Mouse (Mus musculus) urinary bladder, postnatal 14 days (tissue): ENCODE results near the gene Cldnd1.
A peak's percentile ranks its signal among the peaks of the same experiment; 100 is the strongest.

Experiments used
- DNase-seq: peaks from one replicate; pipeline ENCODE4 v3.0.0; 2021; ENCODE audit warnings: low spot score

Gene Cldnd1

DNA sequence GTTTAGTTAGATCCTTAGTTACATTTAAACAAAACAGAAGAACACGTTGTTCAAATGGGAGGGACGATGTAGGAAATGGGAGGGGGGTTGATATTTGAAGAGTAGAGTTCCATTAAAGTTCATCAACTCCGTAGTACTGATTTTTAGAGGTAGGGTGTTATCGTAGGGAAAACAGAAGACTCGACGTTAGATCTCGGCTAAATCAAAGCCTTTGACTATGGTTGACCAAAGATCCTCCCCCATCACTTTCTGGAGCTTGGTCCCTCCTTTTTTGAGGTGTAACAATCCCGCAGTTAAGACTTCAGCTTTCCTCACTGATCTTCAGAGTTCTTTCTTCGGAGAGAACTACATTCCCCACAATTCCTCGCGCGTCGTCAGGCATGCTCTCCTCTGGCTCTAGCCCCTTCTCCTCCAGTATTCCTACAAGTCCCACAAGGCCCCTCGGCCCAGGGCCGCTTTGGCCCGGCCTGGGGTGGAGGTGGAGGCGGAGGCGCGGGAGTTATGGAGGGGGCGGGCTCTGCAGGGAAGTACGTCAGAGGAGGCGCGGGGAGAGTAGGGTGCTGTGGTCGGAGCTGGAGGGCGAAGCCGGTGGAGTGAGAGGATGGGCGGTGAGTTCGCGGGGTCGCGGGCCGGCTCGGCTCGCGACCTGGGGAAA lies at the start of gene Cldnd1:
Gene Cldnd1, plus strand, starts transcription at position 434 of the 655 bp plus-strand sequence.
- DNase-seq: peak; percentile 96

DNA sequence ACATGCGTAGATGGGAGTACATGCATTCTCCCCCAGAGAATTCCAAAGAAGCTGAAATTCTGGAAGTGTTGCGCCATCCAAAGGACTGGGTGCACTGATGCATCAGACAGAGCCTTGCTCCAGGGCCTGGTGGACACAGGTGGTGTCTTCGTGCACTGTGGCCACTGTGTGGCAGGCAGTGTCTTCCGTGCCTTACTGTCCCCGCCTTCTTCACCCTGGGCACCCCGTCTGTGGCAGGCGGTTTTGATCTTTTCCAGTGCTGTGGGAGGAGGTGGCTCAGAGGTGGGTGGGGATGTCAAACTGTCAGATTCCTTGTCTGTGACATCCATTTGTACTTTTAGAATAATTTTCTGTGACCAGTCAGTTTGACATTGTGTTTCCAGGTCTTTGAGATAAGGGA lies 49.0 kb upstream of the Cldnd1 start:
- DNase-seq: no peak

DNA sequence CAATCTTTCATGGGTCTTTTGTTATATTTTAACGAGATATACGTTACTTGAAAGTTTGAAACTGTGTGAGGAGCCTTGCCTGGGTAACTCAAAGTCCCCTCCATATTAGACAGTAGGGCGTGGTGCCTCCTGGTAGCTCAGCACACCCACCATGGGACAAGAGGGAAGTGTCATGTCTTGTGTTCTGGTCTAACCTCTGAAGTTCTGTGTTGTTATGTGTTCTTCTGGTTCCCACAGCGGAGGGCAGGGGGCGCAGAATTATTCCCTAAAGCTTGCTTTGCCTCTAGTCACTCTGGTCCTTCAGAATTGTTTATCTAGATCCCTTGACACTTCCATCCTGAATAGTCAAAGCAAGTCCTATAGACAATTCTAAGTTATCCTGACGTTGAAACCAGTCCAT lies 45.7 kb upstream of the Cldnd1 start:
- no peak for DNase-seq

DNA sequence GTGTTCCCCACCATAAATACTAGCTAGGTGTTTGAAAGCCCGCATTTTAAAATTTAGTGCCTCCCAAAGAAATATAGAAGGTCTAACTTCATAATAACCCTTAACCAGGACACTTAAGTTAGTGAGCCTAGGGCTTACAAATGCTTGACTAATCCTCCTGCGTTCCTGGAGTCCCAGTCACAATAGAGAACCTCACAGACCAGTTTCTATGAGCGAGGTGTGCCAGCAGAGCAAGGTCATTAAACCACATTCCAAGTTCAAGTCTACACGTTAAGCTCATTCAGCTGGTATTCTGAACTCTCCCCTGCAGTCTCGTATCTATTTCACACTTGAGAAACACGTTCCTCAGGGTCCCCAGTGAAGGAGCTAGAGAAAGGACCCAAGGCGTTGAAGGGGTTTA lies 44.8 kb upstream of the Cldnd1 start:
- DNase-seq: peak; percentile 16

DNA sequence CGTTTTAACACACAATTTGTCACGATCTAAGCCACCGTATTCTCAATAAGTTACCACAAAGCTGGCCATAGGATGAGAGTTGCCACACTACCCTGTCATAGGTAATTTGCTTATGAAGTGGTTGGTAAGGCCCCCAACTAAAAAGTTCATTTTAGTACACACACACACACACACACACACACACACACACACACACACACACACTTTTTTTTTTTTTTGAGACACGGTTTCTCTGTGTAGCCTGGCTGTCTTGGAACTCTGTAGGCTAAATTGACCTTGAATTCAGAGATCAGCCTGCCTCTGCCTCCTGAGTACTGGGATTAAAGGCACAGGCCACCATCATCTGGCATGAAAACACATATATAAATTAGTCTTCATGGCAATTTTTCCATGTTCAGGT lies 43.8 kb upstream of the Cldnd1 start:
- DNase-seq: no peak

DNA sequence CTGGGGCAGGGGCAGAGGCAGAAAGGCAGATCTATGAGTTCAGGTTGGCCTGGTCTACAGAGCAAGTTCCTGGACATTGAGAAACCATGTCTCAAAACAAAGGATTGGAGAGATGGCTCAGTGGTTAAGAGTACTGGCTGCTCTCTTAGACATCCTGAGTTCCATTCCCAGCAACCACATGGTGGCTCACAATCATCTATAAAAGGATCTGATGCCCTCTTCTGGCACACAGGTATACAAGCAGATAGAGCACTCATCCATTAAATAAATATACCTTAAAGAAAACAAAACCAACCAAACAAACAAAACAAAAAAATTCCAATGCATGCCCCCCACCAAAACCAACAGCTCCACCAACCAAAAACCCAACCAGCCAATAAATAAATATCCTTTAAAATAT lies 43.2 kb upstream of the Cldnd1 start:
- DNase-seq: no peak

DNA sequence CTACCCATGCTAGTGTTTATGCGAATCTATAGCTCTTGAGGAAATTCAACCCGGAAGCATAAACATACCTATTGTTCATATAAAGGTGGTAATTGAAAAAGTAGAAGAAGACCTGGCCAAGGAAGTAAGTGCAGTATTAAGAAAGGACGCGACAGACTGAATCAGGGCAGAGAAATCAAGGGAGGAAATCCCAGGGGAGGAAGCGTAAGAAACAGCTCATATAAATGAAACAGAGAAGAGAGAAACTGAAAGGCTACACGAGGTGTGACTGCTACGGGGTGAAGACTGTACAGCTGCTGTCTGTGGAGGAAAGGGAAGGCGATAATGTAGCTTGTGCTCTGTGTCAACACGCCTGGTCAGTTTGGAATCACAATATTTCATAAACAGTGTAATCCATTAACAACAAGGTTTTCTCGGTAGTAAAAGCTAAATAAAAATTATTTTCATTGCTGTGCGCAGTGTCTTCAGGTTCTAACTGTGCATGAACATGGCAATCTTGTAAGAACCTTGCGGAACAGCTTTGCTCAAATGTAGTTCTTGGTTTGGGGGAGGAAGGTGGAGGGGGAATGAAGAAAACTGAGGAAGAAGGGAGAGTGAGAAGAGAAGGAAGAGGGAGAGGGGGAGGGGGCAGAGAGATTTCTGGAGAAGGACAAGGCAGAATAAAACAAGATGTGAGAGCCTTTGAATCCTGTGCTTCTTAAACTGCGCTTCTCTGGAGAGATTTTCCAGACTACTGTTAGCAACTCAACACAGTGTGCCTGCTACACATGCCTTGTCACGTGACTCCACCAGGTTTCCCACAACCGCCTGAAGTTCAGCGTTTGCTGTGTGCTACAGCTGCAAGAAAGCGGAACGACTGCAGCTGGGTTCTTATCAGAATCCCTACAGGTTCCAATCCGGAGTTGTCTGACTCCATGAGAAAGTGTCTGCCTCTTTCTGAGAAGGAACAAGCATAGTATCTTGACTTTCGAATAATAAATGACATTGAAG lies 41.9 kb upstream of the Cldnd1 start:
- no peak for DNase-seq

DNA sequence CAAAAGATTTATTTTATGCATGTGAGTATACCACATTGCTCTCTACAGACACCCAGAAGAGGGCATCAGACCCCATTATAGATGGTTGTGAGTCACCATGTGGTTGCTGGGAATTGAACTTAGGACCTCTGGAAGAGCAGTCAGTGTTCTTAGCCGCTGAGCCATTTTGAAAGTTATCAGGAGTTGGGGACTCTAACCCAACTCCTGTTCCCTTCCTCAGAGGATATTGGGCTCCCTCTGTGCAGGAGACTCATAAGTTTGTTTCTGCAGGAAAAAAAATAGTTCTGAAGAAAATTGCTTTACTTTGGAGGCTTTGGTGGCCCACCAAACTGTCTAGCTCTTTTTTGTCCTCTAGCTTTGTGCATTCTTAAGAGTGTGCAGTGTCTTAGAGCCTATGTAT lies 39.2 kb upstream of the Cldnd1 start:
- DNase-seq: no peak

DNA sequence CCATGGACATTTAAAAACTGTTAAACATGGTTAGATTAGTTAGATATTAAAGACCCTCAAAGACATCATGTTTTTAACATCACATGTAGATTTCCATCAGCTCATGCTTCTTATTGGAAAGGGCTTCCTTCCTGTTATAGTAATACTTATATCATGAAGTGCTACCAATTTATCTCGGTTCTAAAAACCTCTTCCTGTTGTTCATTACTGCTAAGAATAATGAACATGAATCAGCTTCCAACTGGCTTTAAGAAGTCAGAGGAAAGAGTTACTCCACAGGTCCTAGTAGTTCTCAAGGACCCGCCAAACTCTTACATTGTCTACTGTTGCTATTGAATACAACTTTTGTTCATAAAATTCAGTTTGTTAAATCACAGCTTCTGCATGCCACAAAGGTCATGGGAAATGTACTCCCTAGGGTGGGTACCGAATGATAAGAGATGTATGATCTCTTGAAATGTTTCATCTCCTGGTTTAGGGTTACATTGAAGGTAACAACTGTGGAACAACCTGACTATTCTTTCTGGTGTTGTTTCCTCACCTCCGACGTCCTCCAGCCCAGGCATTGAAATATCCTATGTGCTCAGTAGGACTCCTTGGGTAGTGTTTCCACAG lies 38.0 kb upstream of the Cldnd1 start:
- no peak for DNase-seq

DNA sequence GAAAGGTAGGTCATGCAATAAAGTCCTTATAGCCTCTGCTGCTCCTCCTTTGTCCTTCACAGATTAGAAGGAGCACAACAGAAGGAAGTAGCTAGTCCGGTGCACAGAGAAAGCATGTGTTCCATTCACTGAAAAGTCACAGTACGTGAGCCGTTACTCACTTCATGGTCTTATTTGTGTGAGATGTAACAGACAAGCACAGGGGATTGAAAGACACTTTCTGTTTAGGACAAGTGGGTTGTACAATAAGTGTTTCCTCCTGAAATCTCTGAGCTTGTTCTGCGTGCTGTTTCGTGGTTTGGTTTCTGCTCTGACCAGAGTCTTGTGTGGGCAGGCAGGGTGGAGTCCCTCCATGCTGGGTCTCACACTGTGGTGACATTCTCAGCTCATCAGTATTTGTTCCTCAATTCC lies 37.4 kb upstream of the Cldnd1 start:
- no peak for DNase-seq

DNA sequence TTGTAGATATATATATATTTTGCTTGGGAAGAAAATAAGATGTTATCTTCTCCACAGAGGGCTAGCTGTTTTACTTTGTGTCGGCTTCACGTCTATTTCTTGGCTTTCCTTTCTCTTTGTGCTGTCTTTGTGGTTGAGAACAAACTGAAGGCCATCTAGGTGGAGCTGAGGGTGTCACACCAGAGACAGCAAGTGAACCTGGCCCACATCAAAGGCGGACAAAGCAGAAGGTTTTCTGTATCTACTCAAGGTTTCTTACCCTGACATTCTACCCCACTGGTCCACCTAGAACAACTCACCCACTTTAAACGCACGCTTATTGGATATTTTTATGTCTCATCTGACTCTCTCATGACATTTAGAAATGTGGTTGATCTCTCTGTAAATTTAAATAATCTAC lies 33.6 kb upstream of the Cldnd1 start:
- no peak for DNase-seq

DNA sequence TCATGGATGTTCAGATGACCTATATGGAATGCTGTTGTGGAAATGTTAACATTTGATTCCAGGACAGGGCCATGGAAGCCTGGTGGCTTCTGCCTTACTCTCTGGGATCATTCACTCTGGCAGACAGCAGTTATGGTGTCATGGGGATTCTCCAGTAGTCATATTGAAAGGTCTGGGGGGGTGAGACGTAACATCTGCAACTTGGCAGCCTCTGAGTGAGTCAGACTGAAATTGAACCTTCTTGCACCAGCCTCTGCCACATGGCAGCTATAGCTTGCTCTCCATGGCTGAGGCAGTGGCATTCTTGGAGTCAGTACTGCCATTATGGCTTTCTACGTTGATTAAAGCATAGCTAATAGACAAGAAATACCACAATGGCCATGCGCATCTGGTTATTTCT lies 30.9 kb upstream of the Cldnd1 start:
- no peak for DNase-seq

DNA sequence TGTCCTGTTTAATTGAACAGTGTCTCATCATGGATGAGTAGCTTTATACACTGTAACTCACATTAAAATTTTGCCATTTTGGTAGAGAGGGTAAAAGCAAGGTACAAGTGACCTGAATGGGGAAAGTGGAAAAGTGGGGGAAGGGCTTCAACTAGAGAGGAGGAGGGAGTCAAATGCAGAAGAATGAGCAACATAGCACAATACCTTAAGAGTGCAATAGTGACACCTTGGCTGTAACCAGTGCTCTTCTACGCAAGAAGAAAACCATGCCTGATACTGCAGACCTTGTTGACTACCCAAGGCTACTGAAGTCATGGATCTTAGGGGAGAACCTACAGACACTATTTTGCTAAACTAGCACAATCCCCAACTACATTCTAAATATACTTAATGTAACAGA lies 30.4 kb upstream of the Cldnd1 start:
- no peak for DNase-seq

DNA sequence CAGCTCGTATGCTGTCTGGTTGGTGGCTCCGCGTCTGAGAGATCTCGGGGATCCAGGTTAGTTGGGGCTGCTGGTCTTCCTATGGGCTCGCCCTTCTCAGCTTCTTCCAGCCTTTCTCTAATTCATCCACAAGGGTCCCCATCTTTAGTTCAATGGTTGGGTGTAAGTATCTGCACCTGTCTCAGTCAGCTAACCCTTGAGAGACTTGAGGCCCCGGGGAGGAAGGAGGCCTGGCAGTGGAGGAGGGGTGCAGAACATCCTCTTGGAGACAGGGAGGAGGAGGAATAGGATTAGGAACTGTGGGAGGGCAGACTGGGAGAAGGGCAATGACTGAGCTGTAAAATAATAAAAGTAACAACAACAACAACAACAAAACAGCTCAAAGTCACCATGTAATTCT lies 27.5 kb upstream of the Cldnd1 start:
- DNase-seq: no peak

DNA sequence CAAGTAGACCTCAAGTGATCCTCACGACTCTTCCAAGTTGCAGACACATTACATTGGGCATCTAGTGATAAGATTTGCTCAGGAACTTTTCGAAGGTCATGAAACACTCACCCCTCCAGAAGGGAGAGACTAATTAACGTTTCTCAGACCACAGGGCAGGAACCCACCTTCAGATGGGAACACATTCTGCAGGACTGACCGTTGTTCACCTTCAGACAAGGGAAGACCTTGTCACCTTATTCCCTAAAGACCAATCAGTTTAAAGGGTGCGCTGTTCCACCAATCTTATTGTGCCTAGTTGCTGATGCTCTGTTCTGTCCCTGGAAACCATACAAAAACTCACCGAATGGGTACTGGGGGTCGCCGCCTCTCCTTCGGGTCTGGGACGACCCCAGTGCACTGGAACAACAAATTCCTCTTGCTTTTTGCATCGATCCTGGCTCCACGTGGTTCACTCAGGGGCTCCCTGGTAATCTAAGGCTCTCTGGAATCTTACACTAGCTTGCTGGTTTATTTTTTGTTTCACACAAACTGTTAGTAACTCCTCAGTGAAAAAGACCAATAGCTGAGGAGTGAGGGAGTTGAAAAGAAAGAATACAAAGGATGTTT lies 26.8 kb upstream of the Cldnd1 start:
- DNase-seq: no peak

DNA sequence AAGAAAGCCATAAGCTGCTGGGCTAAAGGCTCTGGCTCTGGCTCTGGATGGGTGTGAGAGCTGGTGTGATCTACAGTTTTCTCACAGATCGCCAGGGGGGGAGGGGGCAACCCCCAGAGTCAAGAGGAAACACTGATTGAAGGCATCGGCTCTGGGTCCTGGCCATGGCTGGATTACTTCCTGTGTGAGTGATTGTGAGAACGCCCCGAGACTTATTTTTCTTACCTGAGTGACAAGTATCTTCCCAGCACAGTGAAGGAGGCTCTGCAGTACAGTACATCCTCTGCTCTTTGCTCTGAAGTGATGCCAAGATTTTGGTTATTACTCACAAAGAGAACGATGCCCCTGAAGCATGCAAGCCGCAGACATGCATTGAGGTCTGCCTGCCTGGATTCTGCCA lies 25.9 kb upstream of the Cldnd1 start:
- no peak for DNase-seq

DNA sequence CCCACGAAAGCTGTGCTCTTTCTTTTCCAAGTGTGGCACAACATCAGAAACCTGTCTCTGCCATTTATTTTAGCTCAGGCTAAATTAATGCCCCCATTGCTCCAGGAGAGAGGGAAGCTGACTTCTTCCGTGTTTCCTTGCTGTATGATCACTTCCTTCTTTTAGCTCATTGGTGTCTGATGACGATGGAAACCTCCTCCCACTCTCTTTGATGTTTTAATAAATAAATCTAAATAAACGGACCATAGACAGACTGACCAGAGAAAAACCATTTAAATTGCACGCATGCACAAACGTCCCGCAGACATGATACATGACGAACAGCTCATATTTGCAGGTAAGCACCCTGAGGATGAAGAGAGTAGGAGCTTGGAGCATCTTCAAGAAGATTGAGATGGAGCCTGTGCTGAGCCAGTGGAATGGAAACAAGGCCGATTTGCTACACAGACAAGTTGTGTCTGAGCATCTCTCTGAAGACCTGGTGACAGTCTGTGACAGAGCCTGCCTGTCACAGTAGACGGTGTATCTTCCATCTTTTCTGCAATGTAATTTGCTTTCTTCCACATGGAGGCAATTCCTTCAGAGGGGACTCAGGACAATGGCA lies 25.3 kb upstream of the Cldnd1 start:
- DNase-seq: no peak

DNA sequence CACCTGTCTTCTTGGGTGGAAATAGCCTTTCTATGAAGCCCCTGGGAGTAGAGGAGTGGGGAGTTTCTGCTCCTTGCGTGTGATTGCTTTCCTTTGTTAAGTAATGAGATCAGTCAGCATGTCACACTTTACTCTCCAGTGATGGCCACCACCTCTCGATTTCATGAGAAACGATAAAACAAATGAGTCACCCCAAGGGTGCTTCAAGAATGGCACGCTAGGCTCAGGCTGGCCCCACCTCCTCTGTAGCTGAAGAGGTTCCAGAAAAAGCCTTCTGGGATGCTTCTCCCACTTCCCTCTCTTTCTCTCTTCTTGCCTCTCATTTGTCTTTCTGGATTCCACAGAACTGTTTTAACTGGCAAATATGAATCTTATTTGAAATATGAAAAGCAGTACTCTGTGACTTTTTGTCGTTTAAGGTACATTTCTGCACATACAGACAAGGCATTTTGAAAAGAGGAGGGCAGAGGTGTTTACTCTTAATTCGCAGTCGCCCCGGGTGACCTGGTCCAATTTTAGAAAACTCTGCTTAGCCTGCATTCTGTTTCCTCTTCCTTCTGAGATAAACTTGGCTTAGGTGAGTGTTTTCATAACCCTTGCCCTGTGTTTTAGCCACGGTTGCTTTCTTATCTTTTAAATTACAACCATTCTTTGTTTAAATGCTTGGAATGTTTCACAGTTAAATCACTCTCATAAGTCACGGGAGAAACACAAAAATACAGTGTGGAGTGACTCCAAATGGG lies 24.2 kb upstream of the Cldnd1 start:
- peak; percentile 27 for DNase-seq

DNA sequence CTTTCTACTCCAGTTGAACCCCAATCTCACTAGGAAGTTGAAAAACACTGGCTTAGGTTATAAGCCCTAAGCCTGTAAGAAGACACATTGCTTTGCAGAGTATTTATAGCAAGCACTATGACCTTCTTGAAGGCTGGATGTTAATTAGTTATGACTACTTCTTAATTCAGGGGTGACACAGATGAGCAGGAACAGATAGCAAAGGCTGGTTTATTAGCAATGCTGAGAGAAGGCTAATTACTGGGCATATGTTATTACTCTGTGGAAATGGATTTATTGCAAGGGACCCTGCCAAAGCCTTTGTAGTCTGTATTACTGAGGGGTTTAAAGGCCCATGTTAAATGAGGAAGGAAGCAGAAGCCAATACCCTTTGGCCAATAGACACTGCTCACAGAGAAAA lies 22.7 kb upstream of the Cldnd1 start:
- DNase-seq: no peak

DNA sequence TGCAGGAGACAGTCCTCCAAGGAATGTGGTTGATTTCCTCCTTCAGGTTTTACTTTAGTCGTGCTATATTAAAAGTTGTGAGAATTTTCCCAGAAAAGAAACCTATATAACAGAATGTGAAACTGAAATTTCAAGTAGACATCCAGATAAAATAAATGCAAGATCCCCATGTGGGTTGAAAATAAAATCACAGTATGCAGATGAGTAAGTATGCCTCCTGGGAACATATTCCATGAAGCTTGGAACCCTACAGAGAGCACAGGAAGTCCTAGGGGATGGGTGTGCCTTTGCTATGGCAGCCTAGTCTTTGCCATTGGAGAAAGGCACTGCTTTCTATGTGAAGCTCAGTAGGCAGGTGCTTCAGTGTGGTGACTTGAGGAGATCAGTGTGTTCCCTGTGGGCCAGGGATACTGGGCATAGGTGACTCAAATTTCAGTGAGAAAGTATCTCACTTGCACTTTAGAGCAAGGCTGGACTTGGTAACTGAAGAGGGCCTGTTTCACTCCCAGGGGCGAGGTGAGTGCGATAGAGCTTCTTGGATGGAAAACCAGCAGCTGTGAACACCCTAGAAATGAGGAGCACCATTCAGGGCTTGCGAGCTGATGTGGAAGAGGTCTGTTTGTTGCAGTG lies 20.3 kb upstream of the Cldnd1 start:
- DNase-seq: no peak
